Comparison of ENCODE assay signal across 8 mouse cellular contexts in genomic region chr7:4792278-4793212, GRCm38 (mm10). TPM values are rescaled to one million over a fixed set of nuclear protein-coding genes. Genes with fewer than 3 reads are reported as not detected.
A peak's percentile ranks its signal among the peaks of the same experiment; 100 is the strongest.
DNase-seq lines count a peak whose midpoint lies in the region; ATAC-seq lines count a peak whose summit lies in the region.

Rpl28 (plus strand) TSS chr7:4792874.

- peaks cover 14% of the 10 kb centered on the region for H3K27me3 ChIP-seq in hindbrain, embryonic 12.5 days

- peak within 1 kb of the TSS; percentile 88 for H3K4me2 ChIP-seq in hindbrain, embryonic 12.5 days (replicated peaks)

- H3K36me3 ChIP-seq in hindbrain, embryonic 12.5 days, result peaks cover 36% of the 10 kb centered on the region

- DNase-seq in Muller cell, postnatal 12 days (ENCODE audit: inconsistent ontology term), result peak; percentile 97
- peak; percentile 95 for DNase-seq in cerebellum, adult 9-11 months
- DNase-seq in frontal cortex, postnatal 10 days (ENCODE audit: low spot score in 2 of 2), result peak; percentile 91 to 94
- peak; percentile 93 to 97 for DNase-seq in layer of hippocampus, postnatal 14 days (ENCODE audit: low spot score in 2 of 2)
- DNase-seq in lung, postnatal 14 days, result peak; percentile 95
- peak; percentile 91 for DNase-seq in retina, adult 2 months (ENCODE audit: low read depth, low spot score)
- DNase-seq in thymus, postnatal 36 days, result peak; percentile 91 to 95

- H3K9me3 ChIP-seq in hindbrain, embryonic 12.5 days (replicated peaks), result no peaks in the 10 kb centered on the region

- H3K4me3 ChIP-seq in hindbrain, embryonic 12.5 days, result peak within 1 kb of the TSS; percentile 84

- H3K4me1 ChIP-seq in hindbrain, embryonic 12.5 days, result peaks cover 19% of the 10 kb centered on the region

- H3K9ac ChIP-seq in hindbrain, embryonic 12.5 days, result peak within 1 kb of the TSS; percentile 96

- peak; percentile 89 for ATAC-seq in hindbrain, embryonic 12.5 days (ENCODE audit: low FRiP score)

- H3K27ac ChIP-seq in hindbrain, embryonic 12.5 days, result peak within 1 kb of the TSS; percentile 89

- 1% methylated on average over 54 of the region's 54 CpGs for WGBS in hindbrain, embryonic 12.5 days

RNA-seq across cellular contexts. Expression of gene Rpl28, which starts in this region (rescaled TPM):
- polyA plus RNA-seq in hindbrain, embryonic 12.5 days (2016; fragmentation: Nextera tagmentation; extraction: Ambion mirVana), result 290 and 306 TPM in 2 replicates
- 100 to 1,000 TPM; 498 to 526 TPM for total RNA-seq in layer of hippocampus, postnatal 14 days (2021)

Comparison
In these comparisons a context has a peak if more than half of its experiments do, and no peak if none do; other contexts are left out.
1. Peak in every context shown above with its lines: DNase-seq, ATAC-seq, H3K4me3 ChIP-seq and H3K27ac ChIP-seq.